Mouse (Mus musculus) lung, postnatal 4 days (tissue): ENCODE data around the gene Cyb5r2.

Experiments
- DNase-seq, 2 experiments: peaks; one replicate each; pipeline ENCODE4 v3.0.0; 2021

Gene Cyb5r2

DNA sequence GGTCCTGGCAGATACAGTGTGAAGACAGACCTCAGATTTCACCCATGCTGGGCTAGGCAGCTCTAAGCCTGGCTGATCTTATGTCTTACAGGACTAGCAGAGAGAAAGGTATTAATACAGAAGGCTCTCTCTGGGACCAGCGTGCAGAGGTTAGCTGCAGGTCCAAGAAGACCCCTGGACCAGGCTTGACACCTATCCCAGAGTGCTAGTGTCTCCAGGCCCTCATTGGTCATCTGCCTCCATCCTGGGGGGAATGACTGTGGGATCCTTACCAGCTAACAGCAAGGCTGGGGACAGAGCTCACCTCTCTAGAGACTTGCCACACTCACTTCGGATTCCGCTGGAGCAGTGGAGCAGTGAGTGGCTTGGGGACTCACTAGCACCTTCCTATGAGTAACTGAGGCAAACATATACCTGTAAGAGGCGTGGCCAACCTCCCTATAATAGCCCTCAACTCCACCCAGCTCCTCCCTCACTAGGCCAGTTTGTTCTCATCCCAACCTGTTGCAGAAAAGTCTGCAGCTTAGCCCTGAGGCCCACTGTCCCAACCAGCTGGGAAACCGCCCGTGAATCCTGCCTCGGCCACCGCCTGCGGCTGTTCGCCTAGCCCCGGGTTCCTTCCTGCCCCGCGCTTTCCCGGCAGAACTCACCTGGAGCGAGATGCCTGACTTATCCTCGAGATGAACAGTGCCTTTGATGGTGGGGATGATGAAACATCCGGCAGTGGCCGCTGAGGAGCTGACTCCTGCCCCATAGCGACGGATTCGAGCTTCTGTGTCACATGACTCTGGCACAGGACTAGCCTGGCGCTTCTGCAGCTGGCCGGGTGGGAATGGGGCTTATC lies at the start of gene Cyb5r2:
Gene Cyb5r2 (minus strand): TSS at position 725 of the 844 bp plus-strand sequence.
- DNase-seq, result peak in 1 of 2 experiments; percentile 31

DNA sequence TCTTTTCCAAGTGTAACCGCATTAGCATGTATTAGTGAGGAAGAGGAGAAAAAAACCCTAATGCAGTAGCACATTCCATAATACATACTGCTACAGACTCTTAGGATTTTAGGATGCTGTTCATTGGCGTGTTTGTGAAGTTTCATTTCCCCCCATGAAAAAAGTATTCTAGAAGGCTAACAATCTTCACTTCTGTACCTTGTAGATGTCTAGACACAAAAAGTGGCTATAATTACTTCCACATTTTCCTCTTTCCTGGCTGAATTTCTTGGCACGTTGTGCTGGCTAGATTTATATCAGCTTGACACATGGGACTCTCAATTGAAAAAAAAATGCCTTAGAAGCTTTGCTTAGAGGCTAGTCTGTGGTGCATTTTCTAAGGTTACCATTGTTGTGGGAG lies 44.3 kb upstream of the Cyb5r2 start:
- no peak for DNase-seq

DNA sequence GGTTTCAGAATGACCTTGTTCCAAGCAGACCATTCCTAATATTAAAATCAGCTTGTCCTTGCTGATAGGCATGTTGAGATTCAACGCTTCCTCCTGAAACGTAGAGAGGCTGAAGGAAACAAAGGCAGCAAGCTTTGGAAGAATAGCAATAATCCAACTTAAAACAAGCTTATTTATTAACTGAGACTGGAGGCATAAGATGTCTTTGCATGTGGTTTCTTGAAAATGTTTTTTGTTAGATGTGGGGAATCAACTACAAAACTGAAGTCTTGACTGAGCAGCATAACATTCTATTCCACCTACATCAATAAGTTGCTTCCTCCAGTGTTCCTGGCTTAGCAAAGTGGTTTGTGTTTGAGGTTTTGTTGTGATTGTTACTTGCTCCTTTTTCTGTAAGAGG lies 43.3 kb upstream of the Cyb5r2 start, which contains the start of gene Ovch2:
Gene Ovch2 (minus strand): TSS at position 101 of the 400 bp plus-strand sequence.
- no peak for DNase-seq

DNA sequence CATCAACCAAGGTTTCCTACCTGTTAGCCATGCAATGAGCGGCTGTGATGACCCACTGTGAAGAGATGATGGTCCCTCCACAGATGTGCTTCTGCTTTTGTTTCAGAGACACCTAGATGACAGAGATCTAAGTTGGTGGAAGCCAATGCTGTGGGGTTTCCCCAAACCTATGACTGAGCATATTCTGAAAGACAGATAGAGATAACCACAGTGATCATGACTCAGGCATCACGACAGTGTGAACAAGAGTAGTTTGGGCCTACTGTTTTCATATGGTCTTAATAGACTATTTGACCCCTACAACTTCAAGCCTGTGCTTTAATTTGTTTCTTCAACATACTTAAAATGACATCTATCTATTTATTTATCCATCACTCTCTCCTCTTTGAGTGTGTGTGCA lies 38.7 kb upstream of the Cyb5r2 start:
- no peak for DNase-seq

DNA sequence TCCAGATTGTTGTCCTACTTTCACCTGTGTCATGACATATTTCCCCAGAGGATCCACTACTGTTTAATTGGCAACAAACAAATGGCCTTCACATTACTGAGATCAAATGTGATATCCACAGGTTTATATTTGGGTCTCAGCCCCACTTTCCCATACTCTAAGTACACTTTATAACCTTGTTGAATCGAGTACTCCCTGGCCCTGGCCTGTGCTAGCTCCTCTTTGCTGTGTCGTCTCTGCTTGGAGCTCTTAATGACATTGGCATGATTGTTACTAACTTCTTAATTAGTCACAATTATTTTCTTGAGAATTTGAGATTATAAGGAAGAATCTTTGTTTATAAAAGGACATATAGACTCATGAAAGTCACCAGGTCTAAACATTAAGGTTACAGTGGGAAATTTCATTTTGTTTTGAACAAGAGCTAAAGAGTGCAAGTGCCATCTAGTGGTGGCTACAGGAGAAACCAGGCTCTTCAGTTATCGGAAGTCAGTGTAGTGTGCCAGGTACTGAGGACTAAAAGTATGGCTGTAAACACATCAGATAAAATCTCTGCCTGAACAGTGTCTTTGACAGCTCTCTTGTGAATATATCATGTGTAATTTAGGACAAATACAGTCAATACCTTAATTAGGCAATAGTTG lies 30.3 kb upstream of the Cyb5r2 start:
- no peak for DNase-seq

DNA sequence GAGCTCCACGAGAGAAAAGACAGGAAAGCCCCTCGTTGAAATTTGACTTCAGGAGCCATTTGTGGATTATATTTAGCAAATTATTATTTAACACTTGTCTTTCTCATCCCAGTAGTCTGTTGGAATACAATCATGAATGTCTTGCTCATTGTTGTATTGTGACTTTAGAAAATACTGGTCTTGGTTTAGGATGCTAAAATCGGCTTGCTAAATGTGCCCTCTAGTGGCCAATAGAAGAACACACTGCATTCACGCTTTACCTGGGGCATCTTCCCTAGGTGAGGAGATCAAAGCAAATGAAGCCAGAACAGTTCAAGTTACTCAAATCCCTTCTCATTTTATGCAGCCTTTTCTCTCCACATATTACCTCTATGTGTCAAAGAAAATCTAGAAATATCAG lies 21.8 kb upstream of the Cyb5r2 start:
- no peak for DNase-seq

DNA sequence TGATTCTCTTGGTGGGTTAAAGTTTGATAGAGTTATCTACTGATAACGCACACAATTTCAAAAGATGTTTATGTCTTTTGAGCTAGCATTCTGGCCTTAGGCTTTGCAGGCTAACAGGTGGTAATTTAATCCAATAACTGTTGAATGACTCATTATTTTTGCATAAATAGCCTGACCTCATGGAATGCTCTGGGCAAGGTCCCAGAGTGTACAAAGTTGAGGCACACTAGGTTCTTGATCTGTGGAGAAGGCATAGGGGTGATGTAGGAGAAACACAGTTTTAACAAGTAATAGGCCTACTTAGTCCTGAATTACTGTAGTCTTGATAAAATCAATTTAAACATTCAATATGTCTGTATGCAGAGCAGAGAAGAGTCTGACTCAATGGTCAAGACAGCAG lies 20.4 kb upstream of the Cyb5r2 start:
- no peak for DNase-seq

DNA sequence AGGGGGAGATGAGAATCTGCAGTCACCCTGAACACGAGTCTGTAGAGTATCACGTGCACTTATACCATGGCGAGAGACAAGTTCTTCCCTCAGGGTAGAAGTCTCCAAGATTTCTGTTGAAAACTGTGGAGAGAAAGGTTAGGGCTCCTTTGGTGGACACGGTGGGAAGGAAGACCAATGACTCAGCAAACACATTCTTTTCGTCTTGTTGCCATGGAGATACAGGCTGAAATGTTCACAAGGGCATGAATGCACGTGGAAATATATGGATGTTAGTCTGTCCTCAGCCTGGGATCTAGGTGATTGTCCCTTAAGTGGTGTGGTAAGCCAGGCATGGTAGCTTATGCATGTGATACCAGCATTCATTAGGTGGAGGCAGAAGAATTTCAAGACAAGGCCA lies 13.0 kb upstream of the Cyb5r2 start:
- DNase-seq, result no peak

DNA sequence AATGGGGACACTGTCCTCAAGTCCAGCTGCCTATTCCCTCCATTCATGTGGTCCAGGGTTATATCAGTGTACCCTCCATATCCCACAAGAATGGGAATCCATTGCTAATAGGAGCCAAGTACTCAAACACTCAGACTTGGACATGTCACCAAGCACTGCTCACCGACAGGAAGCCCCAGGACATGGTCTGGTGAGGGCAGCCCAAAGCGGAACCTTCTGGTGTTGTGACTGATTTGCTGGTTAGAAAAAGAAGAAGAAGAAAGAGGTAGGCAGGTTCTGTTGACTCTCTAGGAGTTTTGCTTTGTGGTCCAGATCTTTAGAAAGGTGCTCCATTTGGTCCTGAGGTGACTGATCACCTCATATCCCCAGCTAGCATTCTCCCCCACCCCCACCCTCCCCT lies 1.1 kb downstream of the Cyb5r2 start:
- DNase-seq, result no peak

DNA sequence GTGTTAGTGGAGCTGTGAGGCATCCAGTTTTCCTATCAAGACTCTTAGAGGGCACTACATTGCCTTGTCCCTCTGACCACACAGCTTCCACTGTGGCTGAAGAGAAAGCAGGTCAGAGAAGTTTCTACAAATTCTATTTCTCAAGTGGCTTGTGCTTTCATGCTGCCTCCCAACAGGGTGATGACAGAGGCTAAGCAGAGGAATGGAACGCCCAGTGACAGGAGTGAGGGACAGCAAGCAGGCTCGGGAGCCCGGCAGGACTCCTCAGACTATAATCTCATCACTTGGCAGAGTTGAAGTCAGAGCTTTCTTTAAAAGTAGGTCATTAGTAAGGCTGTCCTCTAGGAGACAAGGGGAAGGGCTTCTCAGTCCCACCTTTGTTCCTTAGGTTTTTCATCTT lies 1.9 kb downstream of the Cyb5r2 start:
- DNase-seq, result no peak

DNA sequence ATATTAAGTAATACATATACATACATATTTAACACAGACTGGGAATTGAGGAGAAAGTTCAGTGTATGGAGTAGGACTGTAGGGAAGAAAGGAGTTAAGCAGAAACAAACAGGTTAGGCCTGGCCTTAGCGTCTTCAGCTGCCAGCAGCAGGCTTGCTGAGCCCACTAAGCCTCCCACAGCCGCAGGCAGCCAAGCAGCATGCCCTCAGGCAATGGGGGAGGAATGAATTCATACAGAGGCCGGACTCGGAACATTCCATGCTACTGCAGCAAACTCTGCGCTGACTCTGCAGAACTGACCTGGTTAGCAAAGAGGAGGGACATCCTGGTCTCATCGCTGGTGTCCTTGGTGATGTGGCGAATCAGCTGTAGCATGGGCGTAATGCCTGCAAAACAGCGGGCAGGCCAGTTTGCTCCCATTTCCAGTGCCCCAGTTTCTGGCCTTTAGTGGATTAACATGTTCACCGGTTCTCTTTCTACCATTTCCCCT lies 5.8 kb downstream of the Cyb5r2 start:
- DNase-seq, result no peak

DNA sequence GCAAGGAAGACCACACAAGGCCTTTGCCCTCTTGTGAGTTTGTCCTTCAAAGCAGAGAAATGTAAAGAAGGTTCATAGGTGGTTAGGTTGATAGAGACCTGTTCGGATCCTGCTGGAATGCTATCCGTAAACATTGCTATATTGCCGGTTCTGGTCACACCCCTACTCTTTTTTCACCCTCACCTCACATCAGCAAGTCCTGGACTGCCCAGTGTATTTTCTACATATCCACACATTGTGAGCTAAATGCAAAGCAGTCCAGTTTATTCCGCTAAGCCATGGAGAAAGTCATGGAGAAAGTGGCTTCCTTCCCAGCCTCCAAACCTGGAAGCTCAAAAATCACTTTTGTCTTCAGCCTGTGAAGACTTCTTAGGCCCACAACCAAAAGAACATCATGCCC lies 8.1 kb downstream of the Cyb5r2 start:
- DNase-seq, result no peak

DNA sequence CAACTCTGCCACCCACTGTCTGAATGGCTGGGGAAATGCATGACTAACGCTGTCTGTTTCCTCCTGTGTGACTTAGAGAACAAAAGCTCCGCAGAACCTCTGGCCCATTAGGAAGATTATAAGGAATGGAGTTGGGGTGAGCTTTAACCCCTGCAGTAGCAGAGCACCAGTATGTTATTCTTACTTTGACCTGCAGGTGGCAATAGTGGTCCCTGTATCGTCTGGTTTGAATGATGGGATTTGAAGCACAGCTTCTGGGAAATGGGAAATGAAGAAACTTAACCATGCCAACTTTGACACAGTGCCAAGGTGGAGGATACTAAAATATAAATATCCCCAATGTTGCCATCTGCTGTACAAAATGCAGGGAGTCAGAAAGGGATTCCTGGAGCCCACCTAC lies 8.6 kb downstream of the Cyb5r2 start:
- DNase-seq, result peak in 1 of 2 experiments; percentile 19

DNA sequence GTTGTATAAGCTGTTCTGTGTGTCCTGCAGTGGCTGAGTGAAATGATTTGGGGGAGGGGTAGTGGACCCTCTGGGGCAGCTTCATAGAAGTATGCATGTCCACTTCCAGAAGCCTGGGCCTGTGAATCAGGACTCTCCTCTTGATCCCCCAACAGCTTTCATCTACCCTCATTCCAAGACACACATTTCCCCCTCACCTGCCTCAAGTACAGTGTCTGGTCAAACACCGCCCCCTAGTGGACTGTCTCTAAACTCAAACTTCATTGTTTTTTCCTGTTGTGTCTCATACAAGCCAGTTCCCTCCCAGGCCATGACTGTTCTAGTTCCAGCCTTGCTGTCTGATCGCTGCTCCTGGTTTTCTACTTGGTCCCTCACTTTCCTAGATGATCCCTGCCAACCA lies 9.9 kb downstream of the Cyb5r2 start:
- DNase-seq, result peak in 1 of 2 experiments; percentile 61

DNA sequence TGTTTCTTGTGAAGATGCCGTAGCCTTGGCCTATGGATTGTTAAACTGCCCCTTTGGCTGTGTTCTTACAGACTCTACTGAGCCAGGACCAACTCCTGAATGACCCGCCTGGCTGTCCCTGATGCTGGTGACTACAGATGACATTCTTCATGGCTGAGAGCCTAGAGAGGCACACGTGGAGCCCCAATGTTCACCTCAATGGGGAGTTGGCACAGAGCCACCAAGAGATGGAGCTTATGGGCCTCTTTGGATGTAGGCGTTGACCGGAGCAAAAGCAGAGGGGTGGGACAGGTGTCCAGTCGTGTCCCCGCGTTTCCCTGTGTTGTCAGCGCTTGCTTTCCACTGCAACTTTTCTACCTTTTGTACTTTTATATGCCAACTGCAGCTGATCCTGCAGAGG lies 10.4 kb downstream of the Cyb5r2 start:
- no peak for DNase-seq

DNA sequence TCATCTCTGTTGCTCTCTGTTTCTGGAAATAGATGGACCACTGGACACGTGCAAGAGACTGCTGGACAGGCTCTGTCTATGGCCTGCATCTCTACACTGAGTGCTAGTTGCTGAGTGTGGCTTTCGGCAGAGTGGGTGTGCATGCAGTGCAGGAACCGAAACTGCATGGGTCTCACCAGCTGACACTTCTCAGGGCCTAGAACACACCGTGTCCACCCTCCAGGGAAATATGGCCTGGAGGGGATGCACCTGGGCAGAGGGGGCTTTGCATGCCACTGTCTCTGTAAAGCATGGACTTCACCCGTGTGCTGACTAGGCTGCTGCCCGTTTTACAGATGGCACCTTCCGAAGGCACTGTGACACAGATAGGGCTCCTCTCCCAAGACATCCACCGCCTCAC lies 11.8 kb downstream of the Cyb5r2 start:
- DNase-seq, result no peak

DNA sequence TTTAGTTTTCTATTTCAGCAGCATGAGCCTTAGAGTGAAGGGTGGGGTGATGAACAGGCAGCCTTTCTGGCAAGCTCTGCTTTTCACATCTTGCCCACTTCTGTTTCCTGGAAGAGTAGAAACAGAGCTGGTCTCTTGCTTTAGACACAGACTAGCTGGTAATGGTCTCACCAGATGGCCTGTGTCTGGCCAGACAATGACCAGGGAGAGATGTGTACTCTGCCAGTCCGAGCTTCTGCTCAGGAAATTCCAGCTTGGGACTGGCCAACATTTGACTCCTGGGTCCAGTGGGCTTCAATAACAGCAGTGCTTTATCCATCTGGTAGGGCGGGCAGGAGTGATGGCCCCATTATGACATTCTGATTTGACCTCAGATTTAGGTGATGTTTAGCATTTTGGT lies 12.7 kb downstream of the Cyb5r2 start:
- no peak for DNase-seq

DNA sequence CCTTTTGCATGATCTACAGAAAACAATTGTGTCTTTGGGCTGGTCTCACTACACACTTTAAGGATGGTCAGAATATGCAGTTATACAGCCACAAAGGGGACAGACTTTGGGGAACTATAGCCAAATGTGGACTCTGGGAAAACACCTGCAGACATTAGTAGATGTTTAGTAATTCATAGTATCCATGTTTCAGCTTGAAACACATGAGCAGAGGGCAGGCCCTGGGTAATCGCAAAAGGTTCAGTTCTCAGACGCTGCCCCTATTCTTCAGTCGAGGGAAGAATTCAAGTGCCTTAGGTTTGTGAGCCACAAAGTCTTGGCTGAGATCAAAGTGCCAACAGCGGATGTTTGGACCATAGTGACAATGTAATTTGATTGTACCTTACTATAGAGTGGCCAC lies 13.4 kb downstream of the Cyb5r2 start:
- DNase-seq, result no peak

DNA sequence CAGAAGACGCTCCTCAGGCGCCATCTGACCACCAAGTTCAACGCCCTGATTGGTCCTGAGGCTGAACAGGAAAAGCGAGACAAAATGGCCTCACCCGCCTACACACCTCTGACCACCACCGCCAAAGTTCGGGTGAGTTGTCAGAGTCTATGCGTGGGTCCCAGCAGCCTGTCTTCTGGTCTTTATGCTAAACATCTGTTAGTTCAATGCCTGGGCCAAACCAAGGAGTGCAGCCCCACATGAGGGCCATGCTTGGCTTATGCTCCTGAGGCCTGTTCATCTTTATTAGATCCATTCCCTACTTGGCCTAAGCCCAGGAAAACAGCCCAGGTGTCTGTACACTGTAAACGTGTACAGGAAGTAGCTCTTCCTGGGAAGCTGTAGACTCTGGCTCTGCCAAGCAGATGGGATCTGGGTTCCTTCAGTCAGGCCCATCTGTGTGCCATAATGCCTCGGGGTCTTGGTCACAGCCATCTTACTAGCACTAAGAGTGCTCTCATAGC lies 14.8 kb downstream of the Cyb5r2 start:
- no peak for DNase-seq

DNA sequence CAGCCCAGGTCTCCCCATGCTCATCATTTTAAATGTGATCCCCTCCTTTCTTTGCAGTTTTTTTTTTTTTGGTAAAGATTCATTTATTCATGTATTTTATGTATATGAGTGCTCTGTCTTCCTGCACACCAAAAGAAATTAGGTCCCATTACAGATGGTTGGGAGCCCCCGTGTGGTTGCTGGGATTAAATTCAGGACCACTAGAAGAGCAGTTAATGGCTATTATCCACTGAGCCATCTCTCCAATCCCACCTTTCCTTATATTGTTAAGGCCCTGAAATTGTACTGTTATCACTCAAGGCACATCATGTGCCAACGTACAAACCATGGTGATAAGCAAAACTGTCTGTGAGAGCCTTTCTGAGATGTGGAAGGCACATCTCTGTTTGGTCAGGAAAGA lies 19.1 kb downstream of the Cyb5r2 start:
- DNase-seq, result no peak

DNA sequence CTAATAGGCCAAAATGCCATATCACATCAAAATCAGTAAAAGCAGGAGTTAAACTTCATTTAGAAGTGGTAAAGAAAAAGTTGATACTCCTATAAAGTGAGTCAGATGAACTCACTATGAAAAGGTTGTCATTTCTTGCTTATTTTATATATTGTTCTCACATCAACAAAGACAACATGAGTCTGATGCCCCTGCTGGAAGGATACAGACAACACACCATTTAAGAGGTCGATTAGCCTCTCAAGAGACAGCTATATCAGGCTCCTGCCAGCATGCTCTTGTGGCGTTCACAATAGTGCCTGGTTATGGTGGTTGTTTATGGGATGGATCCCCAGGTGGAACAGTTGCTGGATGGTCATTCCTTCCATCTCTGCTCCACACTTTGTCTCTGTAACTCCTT lies 24.7 kb downstream of the Cyb5r2 start:
- no peak for DNase-seq

DNA sequence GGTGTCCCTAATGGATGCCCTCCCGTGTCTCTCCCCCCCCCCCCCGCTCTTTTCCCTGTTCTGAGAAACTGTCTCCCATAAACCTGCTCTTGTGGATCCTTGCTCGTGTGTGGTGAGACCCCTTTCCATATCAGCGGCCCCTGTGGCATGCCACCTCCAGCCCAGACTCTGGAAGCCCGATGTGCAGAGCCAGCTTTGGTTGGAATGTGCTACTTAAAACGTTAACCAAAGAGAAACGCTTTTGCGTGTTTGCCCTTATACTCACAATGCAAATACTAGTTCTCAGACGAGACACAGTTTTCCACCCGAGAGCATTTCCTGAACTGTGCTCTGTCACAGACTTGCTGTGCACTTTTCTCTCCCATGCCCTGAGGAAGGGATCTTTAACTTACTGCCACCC lies 27.2 kb downstream of the Cyb5r2 start:
- DNase-seq, result no peak

DNA sequence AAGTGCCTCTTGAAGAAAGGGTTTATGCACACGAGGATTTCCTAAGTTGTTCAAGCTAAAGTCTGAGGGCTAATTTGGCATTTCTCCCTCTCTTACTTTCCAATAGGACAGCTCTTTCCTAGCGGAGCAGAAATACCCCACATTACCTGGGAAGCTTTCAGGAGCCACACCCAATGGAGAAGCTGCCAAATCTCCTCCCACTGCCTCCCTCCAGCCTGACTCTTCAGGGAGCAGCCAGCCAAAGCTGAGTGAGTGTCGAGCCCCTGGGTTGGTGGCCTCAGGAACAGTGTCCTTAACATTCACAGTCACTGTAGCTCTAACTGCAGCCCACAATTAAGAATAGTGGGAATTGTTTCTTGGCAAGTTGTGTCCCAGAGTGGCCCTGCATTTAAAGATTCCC lies 30.3 kb downstream of the Cyb5r2 start:
- DNase-seq, result peak; percentile 23 to 43

DNA sequence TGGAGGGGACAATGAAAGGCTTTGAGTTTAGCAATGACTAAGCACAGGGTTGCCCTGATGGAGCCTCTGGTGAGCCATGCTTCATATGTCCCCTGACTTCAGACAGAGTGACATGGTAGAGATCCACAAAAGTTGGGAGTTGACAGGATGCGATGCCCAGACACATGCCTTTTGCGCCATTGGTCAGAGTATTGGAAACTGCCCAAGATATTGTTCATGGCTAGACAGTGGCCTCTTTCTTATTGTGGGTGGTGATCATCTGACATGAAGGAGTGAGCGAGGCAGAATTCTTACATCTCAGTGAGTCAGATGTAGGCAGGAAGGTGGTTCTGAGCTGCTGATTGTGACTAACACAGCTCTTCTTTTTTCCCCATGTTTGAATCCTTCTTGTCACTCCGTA lies 35.3 kb downstream of the Cyb5r2 start:
- DNase-seq, result no peak
